Mouse (Mus musculus) layer of hippocampus, adult 2 months (tissue): ENCODE data around the gene Arhgap18. TPM values are rescaled to one million over a fixed set of nuclear protein-coding genes. Genes with fewer than 3 reads are reported as not detected.

Source experiments
- DNase-seq, 2 experiments: peaks; one replicate each; pipeline ENCODE4 v3.0.0; 2022; ENCODE audit warnings: low spot score in 2 of 2
- H3K27ac ChIP-seq: fragments of 200-600 bp; 2 replicates; pipeline ENCODE4 v1.8.1; 2022
- H3K4me3 ChIP-seq: fragments of 200-600 bp; 2 replicates; pipeline ENCODE4 v1.8.1; 2022; ENCODE audit warnings: mild to moderate bottlenecking
- CTCF ChIP-seq: fragments of 200-600 bp; conservative IDR thresholded peaks from 2 replicates; pipeline ENCODE4 v1.8.1; 2022; ENCODE audit warnings: antibody characterized with exemption, mild to moderate bottlenecking, moderate library complexity
- long read RNA-seq, 2 experiments: library from polyadenylated mRNA; stranded (forward); transcript quantifications; one replicate each; pipeline ENCODE4 v2.0.0; 2021; ENCODE audit warnings: borderline mapping rate in 2 of 2
- total RNA-seq, 2 experiments: library from RNA; stranded (reverse); gene quantifications; 2 replicates each; pipeline ENCODE4 v1.2.3; 2021

The Arhgap18 gene
- total RNA-seq = 1 to 10 TPM; 4.7 to 4.8 TPM
- long read RNA-seq, experiment 1, partial matches to known transcripts = 1 of 10 reads
- long read RNA-seq, experiment 1, other reads (novel, unspliced or antisense) = 5 of 10 reads
- long read RNA-seq, experiment 2, partial matches to known transcripts = 2 of 9 reads
- long read RNA-seq, experiment 2, other reads (novel, unspliced or antisense) = 3 of 9 reads

GRCm38 (mm10) chr10:26752929-26753567 lies at the start of gene Arhgap18:
Gene Arhgap18, plus strand, starts transcription at chr10:26753421.
- Histone ChIP-seq H3K27ac (no peak within 1 kb of the TSS), H3K4me3 (peak within 1 kb of the TSS; percentile 26; the same call in 1 of the 2 replicates)
- DNase-seq = no peak
- no peak; the same call in 1 of the 2 replicates for TF ChIP-seq CTCF

DNA sequence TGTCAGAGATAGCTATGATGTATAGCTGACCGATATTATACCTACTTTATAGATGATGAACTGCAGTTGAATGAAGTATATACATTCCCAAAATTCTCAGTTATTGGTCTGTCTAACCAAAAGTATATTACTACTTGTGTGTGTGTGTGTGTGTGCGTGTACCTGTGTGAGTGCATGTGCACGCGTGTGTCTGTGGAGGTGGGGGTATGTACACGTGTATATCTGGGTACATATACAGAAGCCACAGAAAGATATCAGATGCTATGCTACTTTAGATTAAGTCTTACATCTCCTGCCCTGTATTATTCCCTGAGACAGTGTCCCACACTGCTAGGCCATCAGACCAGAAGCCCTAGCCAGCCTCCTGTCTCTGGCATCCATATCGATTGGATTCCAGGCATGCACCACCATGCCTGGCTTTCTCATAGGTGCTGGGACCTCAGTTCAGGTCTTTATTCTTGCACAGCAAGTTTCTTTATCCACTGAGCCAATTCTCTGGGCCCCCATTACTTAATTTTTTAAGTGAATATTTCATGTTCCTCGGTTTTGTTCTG lies 42.7 kb upstream of the Arhgap18 start:
- H3K4me3 ChIP-seq = no peak overlapping the region
- TF ChIP-seq CTCF = no peak
- DNase-seq = no peak
- H3K27ac ChIP-seq = no peak overlapping the region

GRCm38 (mm10) chr10:26711068-26711467 lies 42.2 kb upstream of the Arhgap18 start:
- TF ChIP-seq CTCF = peak; percentile 91
- no peak overlapping the region for H3K27ac ChIP-seq
- DNase-seq = peak; percentile 54 to 61
- H3K4me3 ChIP-seq = no peak overlapping the region

DNA sequence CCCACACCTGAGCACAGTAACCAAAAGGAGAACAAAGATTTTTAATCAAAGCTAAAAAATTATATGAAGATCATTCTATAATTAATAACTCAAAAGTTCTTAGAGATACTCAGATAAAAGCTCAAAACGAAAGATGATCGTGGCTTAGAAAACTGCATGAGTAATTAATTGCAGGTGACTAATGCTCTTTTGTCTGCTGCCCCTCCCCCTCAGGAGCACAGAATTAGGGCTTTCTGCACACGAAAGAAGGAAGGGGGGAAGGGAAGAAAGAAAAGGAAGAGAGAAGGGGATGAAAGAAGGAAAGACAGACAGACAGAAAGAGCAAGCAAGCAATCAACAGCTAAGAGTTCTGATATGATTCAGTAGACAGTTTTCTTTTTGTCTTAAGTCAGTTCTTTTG lies 39.2 kb upstream of the Arhgap18 start:
- no peak for TF ChIP-seq CTCF
- Histone ChIP-seq H3K4me3 (no peak overlapping the region), H3K27ac (no peak overlapping the region)
- no peak for DNase-seq

DNA sequence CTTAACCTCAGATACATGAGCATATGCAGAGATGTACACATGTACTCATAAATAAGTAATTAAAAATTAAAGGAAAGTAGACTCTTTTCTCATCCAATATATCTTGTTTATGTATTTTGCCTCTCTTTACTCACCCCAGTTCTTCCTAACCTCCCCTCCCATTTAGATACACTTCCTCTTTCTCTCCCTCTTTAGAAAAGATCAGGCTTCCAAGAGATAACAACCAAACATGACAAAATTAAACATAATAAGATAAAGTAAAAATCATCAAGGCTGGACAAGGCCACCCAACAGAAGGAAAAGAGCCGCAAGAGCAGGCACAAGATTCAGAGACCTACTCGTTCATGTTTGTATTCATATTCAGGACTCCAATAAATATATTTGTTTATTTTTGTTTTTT lies 28.5 kb upstream of the Arhgap18 start:
- DNase-seq = no peak
- Histone ChIP-seq H3K27ac (no peak overlapping the region), H3K4me3 (no peak overlapping the region)
- TF ChIP-seq CTCF = no peak

DNA sequence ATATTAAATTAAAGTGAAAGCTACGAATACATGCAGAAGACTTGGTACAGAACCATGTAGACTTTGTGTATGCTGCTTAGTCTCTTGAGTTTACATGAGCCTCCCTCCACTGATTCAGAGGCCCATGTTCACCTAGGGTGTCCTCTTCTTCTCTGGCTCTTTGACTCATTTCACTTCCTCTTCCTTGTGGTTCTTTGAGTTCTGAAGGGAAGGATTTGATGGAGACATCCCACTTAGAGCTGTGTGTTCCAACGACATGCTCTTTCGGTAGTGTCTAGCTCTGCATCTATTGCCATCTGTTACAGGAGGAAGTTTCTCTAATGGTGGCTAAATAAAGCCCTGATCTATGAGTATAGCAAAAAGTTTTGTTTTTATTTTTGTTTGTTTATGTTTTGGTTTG lies 28.0 kb upstream of the Arhgap18 start:
- Histone ChIP-seq H3K4me3 (no peak overlapping the region), H3K27ac (no peak overlapping the region)
- TF ChIP-seq CTCF = no peak
- DNase-seq = no peak

- no peak for TF ChIP-seq CTCF
- H3K4me3 ChIP-seq = no peak overlapping the region
- no peak for DNase-seq
- H3K27ac ChIP-seq = no peak overlapping the region
Observed at GRCm38 (mm10) chr10:26750827-26751226, 2.4 kb upstream of the Arhgap18 start.

DNA sequence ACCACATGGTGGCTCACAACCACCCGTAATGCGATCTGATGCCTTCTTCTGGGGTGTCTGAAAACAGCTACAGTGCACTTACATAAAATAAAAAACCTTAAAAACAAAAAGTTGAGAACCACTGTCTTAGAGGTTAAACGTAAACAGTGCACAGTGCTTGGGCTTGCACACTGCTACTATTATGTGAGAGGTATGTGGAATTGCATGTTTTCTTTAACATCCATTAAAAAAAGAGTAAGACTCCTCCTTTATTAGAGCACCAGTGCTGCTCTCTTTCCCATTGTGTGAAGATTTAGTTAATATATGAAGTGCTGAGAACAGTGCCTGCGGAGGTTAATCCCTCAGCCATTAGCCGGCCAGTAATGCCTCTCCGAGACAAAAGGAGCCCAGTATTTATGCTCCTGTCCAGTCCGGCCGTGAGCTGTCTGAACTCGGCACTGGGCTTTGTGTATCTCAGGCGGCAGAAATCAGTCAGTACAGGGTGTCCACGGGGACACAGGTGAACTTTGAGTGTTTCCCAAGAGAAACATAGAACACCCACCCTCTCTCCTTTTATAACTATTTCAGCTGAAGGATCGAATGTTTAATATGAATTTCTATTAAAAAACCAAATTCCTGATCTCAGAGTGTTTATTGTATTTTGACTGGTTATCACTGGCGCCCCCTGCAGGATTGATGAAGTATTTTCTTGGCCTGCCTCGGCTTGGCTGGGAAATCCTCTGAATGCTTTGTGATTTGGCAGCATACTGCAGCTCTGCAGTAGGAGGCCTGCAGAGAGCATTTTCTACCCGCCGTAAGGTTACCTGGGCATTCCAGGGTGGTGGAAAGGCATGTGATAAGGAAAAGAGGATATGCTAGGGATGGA lies 925 bp upstream of the Arhgap18 start:
- H3K27ac ChIP-seq = no peak overlapping the region
- peak; percentile 87 for TF ChIP-seq CTCF
- peak; percentile 58 to 72 for DNase-seq
- H3K4me3 ChIP-seq = peak overlapping the region; percentile 26; the same call in 1 of the 2 replicates

GRCm38 (mm10) chr10:26754006-26754405 lies 785 bp downstream of the Arhgap18 start:
- TF ChIP-seq CTCF = no peak

DNA sequence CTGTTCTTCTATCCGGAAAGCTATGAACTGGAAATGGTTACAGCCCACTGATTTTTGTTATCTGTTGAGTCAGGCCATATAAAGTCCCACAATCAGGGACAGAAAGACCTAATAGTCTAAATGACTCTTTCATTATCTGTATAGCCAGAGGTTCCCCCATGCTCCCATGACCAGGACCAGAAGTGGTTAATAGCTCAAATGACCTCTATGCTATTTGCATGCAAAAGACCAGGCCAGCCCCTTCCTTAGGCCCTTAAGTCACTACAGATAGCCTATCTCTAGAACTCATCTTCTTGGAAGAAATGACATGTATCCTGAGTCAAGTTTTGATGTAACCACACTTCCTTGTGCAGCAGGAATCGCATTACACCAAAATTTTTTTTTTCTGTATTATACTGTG lies 4.0 kb downstream of the Arhgap18 start:
- TF ChIP-seq CTCF = no peak
- no peak overlapping the region for H3K4me3 ChIP-seq
- no peak overlapping the region for H3K27ac ChIP-seq
- DNase-seq = no peak

More at GRCm38 (mm10) chr10:26754006-26754405, 785 bp downstream of the Arhgap18 start:
- Histone ChIP-seq H3K4me3 (no peak overlapping the region), H3K27ac (no peak overlapping the region)
- no peak for DNase-seq

GRCm38 (mm10) chr10:26759469-26759868 lies 6.2 kb downstream of the Arhgap18 start:
- TF ChIP-seq CTCF = no peak
- Histone ChIP-seq H3K27ac (no peak overlapping the region), H3K4me3 (no peak overlapping the region)
- DNase-seq = no peak

- H3K4me3 ChIP-seq = no peak overlapping the region
- DNase-seq = no peak
- H3K27ac ChIP-seq = no peak overlapping the region
- TF ChIP-seq CTCF = no peak
Observed at GRCm38 (mm10) chr10:26761103-26761502, 7.9 kb downstream of the Arhgap18 start.
